Mouse (Mus musculus): ENCODE measurements around the gene Mta2. TPM values are rescaled to one million over a fixed set of nuclear protein-coding genes. Genes with fewer than 3 reads are reported as not detected.
"Not testable (repeated sequence)": the region's sequence is repeated elsewhere in the genome, so short reads cannot be mapped to it uniquely, and the experiment has no call there.

Gene Mta2
- 187 and 189 TPM in 2 replicates for polyA plus RNA-seq (2015; fragmentation: Nextera tagmentation; extraction: Ambion mirVana)

DNA sequence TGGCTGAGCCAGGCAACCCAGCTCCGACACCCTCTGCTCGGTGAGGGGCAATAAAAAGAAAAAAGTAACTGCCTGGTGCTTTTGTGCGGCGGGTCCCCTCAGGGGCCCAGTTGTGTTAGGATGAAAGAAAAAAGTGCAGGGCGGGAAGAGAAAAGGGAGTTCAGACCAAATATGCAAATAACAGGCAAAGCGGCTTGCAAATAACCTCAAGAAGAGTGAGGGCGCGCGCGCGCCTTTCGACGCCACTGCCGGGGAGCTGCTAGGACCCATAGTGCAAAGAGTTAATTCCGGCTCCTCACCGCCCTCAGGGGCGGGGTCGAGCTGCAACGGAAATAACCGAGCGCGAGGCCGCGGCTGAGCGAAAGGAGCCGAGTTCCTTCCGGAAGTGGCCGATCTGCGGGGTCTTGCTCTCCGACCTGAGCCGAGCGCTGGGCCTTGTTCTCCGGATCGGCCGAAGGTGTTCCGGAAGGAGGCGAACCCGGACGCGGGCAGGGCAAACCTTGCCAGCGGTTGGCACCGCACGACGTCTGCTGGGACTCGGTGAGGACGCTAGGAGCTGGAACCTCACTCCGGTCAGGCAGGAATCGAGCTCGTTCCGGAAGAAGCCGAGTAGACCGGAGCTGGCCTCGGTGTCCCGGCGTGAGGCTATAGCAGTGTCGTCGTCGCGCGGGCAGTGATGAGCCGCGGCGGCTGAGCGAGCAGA is at the start of gene Mta2:
Gene Mta2, plus strand, starts transcription at position 361 of the 703 bp plus-strand sequence.
- Histone ChIP-seq H3K27me3 (no peaks in the 10 kb centered on the region), H3K9ac (peak within 1 kb of the TSS; percentile 99), H3K9me3 (no peaks in the 10 kb centered on the region), H3K4me1 (peaks cover 43% of the 10 kb centered on the region), H3K27ac (peak within 1 kb of the TSS; percentile 99), H3K4me2 (peak within 1 kb of the TSS; percentile 59), H3K36me3 (peaks cover 60% of the 10 kb centered on the region), H3K4me3 (peak within 1 kb of the TSS; percentile 97)
- peak; percentile 86 for ATAC-seq (ENCODE audit: insufficient number of reproducible peaks, insufficient read depth, low FRiP score, low TSS enrichment, low read depth)
- WGBS: under 1% methylated on average over 64 of the region's 64 CpGs

DNA sequence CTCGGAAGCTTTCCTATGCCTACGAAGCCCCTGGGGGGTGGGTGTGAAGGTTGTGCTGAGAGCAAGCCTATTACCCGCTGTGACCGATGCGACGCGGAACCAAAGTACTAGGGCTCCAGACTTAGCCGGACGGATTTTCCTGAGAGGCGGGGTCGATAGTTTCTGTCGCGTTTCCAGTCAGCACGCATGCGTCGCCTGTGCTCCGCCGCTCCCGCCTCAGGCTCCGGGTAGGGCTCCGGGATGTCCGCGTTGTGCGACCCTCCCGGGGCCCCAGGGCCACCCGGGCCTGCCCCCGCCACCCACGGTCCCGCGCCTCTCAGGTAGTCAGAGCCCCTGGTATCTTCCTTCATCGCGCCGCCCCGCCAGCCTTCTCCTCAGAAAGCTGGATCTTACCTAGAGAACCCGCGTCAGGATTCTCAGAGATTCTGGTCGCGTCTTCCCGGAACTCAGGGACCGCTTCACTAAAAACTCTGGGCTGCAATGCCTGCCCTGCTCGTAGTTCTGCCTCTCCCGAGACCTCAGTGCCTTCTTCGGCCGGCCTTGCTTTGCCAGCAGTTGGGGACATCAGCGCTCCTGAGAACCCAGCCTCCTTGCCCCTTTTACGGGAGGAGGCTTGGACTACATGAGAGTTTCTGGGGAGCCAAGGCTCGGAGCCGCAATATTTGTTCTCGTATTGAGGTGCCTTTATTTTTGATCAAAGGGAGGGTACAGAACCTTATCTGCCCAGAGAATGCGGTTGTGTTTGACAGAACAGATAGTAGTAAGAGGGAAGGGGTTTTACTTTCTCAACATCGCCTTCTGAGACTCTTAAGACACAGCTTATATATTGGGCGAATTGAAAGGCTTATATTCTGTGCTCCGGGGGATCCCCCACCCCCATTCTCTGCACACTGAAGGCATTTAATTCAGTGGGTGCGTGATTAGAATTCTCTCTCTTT is 48.6 kb upstream of the Mta2 start, which contains the start of gene Ints5:
Gene Ints5, plus strand, starts transcription at position 177 of the 938 bp plus-strand sequence.
- ATAC-seq (ENCODE audit: insufficient number of reproducible peaks, insufficient read depth, low FRiP score, low TSS enrichment, low read depth): peak; percentile 60
- Histone ChIP-seq H3K36me3 (peaks cover 43% of the 10 kb centered on the region), H3K9me3 (no peaks in the 10 kb centered on the region), H3K4me2 (peak within 1 kb of the TSS; percentile 82), H3K4me3 (peak within 1 kb of the TSS; percentile 84), H3K9ac (peak within 1 kb of the TSS; percentile 95), H3K27ac (peak within 1 kb of the TSS; percentile 84), H3K27me3 (no peaks in the 10 kb centered on the region), H3K4me1 (peaks cover 37% of the 10 kb centered on the region)
- 3% methylated on average over 54 of the region's 54 CpGs for WGBS

DNA sequence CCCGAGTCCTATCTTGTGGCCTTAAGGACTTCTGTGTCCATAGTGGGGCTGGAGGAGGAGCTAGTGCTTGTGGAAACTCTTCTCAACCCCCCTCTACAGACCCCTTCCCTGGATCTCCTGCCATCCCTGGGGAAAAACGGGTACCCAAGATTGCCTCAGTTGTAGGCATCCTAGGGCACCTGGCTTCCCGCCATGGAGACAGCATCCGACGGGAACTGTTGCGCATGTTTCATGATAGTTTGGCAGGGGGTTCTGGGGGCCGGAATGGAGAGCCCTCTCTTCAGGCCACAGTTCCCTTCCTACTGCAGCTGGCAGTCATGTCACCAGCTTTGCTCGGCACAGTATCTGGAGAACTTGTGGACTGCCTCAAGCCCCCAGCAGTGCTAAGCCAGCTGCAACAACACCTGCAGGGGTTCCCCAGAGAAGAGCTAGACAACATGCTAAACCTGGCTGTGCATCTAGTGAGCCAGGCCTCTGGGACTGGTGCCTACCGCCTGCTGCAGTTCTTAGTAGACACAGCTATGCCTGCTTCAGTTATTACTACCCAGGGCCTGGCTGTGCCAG is 46.2 kb upstream of the Mta2 start:
- Histone ChIP-seq H3K4me3 (no peak overlapping the region), H3K9ac (no peak overlapping the region)

DNA sequence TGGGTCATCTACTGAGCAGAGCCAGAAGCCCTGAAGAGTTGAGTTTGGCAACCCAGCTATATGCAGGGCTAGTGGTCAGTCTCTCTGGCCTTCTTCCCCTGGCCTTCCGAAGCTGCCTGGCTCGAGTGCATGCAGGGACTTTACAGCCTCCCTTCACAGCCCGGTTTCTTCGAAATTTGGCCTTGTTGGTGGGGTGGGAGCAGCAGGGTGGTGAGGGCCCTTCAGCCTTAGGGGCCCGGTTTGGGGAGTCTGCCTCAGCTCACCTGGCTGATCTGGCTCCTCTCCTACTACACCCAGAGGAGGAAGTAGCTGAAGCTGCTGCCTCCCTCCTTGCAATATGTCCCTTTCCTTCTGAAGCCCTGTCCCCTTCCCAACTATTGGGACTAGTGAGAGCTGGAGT is 45.4 kb upstream of the Mta2 start:
- H3K27me3 ChIP-seq; ATAC-seq (ENCODE audit: insufficient number of reproducible peaks, insufficient read depth, low FRiP score, low TSS enrichment, low read depth); H3K27ac ChIP-seq; H3K4me2 ChIP-seq; H3K9me3 ChIP-seq: not testable (repeated sequence)
- H3K4me3 ChIP-seq: 0 out of 2 replicates have a peak overlapping the region, but pooled peaks have one; percentile 93
- WGBS: 91% methylated on average over 5 of the region's 5 CpGs
- H3K9ac ChIP-seq: peak overlapping the region; percentile 74
- H3K4me1 ChIP-seq: peaks cover 39% of the 10 kb centered on the region
- peaks cover 34% of the 10 kb centered on the region for H3K36me3 ChIP-seq

More for the DNA sequence above, 46.2 kb upstream of the Mta2 start:
- Histone ChIP-seq H3K4me1 (peaks cover 39% of the 10 kb centered on the region), H3K27me3 (no peaks in the 10 kb centered on the region), H3K4me2 (no peak overlapping the region), H3K27ac (no peak overlapping the region), H3K36me3 (peaks cover 40% of the 10 kb centered on the region), H3K9me3 (no peaks in the 10 kb centered on the region)
- ATAC-seq (ENCODE audit: insufficient number of reproducible peaks, insufficient read depth, low FRiP score, low TSS enrichment, low read depth): no peak
- 89% methylated on average over 9 of the region's 9 CpGs for WGBS

DNA sequence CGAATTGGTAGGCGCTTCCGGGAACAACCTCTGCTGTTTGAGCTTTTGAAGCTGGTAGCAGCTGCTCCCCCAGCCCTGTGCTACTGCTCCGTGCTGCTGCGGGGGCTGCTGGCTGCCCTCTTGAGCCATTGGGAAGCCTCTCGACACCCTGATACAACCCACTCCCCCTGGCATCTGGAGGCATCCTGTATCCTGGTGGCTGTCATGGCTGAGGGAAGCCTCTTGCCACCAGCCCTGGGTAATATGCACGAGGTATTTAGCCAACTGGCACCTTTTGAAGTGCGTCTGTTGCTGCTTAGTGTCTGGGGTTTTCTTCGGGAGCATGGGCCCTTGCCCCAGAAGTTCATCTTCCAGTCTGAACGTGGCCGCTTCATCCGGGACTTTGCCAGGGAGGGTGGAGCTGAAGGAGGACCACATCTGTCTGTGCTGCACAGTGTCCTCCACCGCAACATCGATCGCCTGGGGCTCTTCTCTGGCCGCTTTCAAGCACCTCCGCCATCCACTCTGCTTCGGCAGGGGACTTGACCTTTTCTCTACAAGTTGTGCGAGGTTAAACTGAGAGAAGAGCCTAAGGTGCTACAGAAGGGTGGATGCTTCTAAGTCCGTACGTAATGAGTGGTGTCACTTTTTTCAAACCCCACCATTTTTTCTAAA is 44.3 kb upstream of the Mta2 start:
- peaks cover 39% of the 10 kb centered on the region for H3K4me1 ChIP-seq
- ATAC-seq (ENCODE audit: insufficient number of reproducible peaks, insufficient read depth, low FRiP score, low TSS enrichment, low read depth): peak; percentile 23; the same call in 1 of the 2 replicates
- 21% methylated on average over 21 of the region's 21 CpGs for WGBS
- H3K27ac ChIP-seq: peak overlapping the region; percentile 90
- H3K27me3 ChIP-seq, H3K9me3 ChIP-seq: not testable (repeated sequence)
- H3K4me2 ChIP-seq: peak overlapping the region; percentile 84
- H3K4me3 ChIP-seq: peak overlapping the region; percentile 93
- peak overlapping the region; percentile 74 for H3K9ac ChIP-seq
- H3K36me3 ChIP-seq: peaks cover 33% of the 10 kb centered on the region

DNA sequence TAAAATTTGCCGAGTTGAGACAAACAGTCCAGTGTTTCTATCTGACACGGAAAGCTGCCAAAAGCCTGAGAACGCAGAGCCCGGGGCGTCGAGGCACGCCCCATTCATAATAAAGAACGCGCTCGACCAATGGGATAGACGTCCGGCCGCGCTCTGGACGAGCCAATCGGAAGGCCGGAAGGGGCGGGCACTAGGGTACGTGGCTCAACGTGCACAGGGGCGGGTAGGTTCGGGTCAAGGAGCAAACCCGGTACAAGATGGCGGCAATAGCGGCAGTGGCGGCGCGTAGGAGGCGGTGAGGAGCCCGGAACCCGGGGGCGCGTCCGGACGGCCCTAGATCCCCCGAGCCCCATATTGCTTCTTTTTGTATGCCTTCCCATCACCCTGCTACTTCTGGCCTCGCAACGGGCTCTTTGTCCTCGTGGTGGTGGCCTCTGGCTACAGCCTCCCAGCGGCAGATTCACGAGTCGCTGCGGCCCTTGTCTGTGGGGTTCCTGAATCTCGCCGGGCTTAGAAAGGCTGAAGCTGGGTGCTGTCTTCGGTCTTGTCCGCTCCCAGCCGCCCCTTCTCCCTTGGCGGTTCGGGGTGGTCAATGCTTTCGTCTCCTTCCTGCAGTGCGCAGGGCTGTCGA is 43.7 kb upstream of the Mta2 start, which contains the start of gene Ganab:
Gene Ganab, plus strand, starts transcription at position 207 of the 631 bp plus-strand sequence.
- Histone ChIP-seq H3K9me3 (no peaks in the 10 kb centered on the region), H3K27ac (peak within 1 kb of the TSS; percentile 90), H3K4me3 (peak within 1 kb of the TSS; percentile 93), H3K27me3 (no peaks in the 10 kb centered on the region), H3K9ac (peak within 1 kb of the TSS; percentile 96), H3K36me3 (peaks cover 37% of the 10 kb centered on the region), H3K4me1 (peaks cover 39% of the 10 kb centered on the region), H3K4me2 (peak within 1 kb of the TSS; percentile 84)
- under 1% methylated on average over 53 of the region's 53 CpGs for WGBS
- ATAC-seq (ENCODE audit: insufficient number of reproducible peaks, insufficient read depth, low FRiP score, low TSS enrichment, low read depth): peak; percentile 98

DNA sequence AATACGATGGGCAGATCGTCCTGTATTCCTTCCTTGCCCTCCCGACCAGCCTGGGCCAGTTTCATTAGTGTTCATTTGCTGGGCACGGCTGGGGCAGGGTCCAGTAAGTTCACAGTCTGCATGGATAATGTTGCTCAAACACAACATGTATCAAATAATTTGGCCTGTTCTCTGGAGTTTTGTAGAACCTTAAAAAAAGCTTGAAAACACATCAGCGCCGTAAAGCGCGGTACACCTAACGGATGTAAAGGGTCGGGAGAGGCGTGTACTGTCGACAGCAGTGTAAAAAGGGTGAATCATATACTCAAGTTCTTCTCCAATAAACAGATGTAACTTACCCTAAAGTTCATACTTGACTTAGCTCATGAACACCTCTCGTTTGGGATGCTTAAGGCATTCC is 43.1 kb upstream of the Mta2 start:
- H3K4me1 ChIP-seq: peaks cover 37% of the 10 kb centered on the region
- no peak for ATAC-seq (ENCODE audit: insufficient number of reproducible peaks, insufficient read depth, low FRiP score, low TSS enrichment, low read depth)
- H3K4me3 ChIP-seq: peak overlapping the region; percentile 93
- no peaks in the 10 kb centered on the region for H3K9me3 ChIP-seq
- peak overlapping the region; percentile 90 for H3K27ac ChIP-seq
- peak overlapping the region; percentile 96 for H3K9ac ChIP-seq
- H3K36me3 ChIP-seq: peaks cover 43% of the 10 kb centered on the region
- 11% methylated on average over 13 of the region's 13 CpGs for WGBS
- peak overlapping the region; percentile 84 for H3K4me2 ChIP-seq
- no peaks in the 10 kb centered on the region for H3K27me3 ChIP-seq

DNA sequence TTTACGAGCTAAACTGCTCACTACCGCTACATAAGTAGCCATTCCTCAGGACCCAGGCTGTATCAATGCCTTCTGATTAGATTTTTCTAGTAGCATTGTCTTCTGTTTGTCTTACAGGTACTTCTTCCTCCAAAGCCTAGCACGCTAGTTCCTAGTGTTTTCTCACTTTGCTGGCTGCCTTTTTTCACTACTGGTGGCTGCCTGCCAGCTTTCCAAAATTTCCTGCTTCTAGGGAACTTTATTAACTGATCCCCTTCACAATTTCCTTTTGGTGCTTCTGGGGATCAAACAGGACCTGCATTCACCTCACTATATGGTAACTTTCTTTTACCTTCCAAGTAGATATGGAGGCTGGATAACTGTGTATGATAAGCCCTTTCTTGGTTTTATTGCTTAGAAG is 42.6 kb upstream of the Mta2 start:
- H3K4me1 ChIP-seq: peaks cover 32% of the 10 kb centered on the region
- H3K9ac ChIP-seq: peak overlapping the region; percentile 96
- peaks cover 47% of the 10 kb centered on the region for H3K36me3 ChIP-seq
- no peaks in the 10 kb centered on the region for H3K9me3 ChIP-seq
- ATAC-seq (ENCODE audit: insufficient number of reproducible peaks, insufficient read depth, low FRiP score, low TSS enrichment, low read depth): no peak
- H3K27ac ChIP-seq: no peak overlapping the region
- H3K4me3 ChIP-seq: peak overlapping the region; percentile 93
- H3K4me2 ChIP-seq: peak overlapping the region; percentile 84
- 56% methylated on average over 3 of the region's 3 CpGs for WGBS
- no peaks in the 10 kb centered on the region for H3K27me3 ChIP-seq

DNA sequence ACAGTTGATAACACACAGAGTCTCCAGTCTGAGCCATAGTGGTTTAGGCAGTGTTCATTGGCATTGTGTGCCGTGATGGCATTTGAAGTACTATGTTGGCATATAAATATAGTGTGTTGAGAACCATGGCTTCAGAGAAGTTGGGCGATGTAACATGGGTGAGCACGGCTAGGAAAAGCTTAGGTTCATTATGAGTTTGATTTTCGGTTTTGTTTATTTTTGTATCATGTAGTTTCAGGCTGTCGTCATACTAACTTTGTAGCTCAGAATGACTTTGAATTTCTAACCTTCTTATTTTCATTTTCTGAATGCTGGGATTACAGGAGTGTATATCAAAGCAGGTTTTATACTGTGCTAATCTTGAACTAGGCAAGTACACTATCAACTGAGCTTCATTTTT is 38.3 kb upstream of the Mta2 start:
- no peak overlapping the region for H3K9ac ChIP-seq
- no peak overlapping the region for H3K27ac ChIP-seq
- ATAC-seq (ENCODE audit: insufficient number of reproducible peaks, insufficient read depth, low FRiP score, low TSS enrichment, low read depth): no peak
- 91% methylated on average over 5 of the region's 5 CpGs for WGBS
- no peak overlapping the region for H3K4me3 ChIP-seq
- H3K4me2 ChIP-seq: no peak overlapping the region
- no peaks in the 10 kb centered on the region for H3K9me3 ChIP-seq
- H3K27me3 ChIP-seq: no peaks in the 10 kb centered on the region
- peaks cover 60% of the 10 kb centered on the region for H3K36me3 ChIP-seq
- peaks cover 10% of the 10 kb centered on the region for H3K4me1 ChIP-seq

DNA sequence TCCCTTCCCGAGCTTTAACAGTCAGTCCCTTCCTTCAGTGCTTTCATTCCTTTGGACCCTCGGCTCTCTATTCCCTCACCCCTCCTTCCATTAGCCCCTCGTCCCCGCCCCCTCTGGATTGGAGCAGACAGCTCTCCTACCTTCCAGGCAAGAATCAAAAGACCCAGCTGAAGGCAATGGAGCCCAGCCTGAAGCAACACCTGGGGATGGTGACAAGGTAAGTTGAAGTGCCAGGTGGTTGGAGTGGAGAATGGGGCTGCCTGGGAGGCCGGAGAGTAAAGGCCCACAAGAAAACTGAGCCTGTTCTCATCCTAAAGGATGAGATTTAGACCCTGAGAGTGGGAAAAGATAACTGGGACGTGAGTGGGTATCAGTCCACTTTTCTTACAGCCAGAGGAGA is 33.1 kb upstream of the Mta2 start:
- 0 out of 2 replicates have a peak overlapping the region, but pooled peaks have one; percentile 32 for H3K9ac ChIP-seq
- no peak overlapping the region for H3K4me2 ChIP-seq
- H3K9me3 ChIP-seq: no peaks in the 10 kb centered on the region
- WGBS: 89% methylated on average over 6 of the region's 6 CpGs
- no peaks in the 10 kb centered on the region for H3K4me1 ChIP-seq
- ATAC-seq (ENCODE audit: insufficient number of reproducible peaks, insufficient read depth, low FRiP score, low TSS enrichment, low read depth): no peak
- H3K4me3 ChIP-seq: no peak overlapping the region
- H3K36me3 ChIP-seq: peaks cover 96% of the 10 kb centered on the region
- H3K27me3 ChIP-seq: no peaks in the 10 kb centered on the region
- H3K27ac ChIP-seq: no peak overlapping the region

All from embryonic facial prominence, embryonic 13.5 days (tissue).